Mouse (Mus musculus): ENCODE data around the gene Scarf1. TPM values are rescaled to one million over a fixed set of nuclear protein-coding genes. Genes with fewer than 3 reads are reported as not detected.

Gene Scarf1
- polyA plus RNA-seq, 1 experiment from 2014 or later, result 17.7 TPM

GRCm38 (mm10) chr11:75566276-75567196 is 53.2 kb downstream of the Scarf1 start:
- Histone ChIP-seq H3K4me3 (ENCODE audit: low read length) (no peak overlapping the region), H3K27me3 (ENCODE audit: control insufficient read depth, insufficient read depth, low read depth, low read length) (no peaks in the 10 kb centered on the region), H3K4me1 (replicated peaks; ENCODE audit: control insufficient read depth, insufficient read depth, low read length) (peaks cover 11% of the 10 kb centered on the region), H3K9ac (ENCODE audit: low read length) (no peak overlapping the region), H3K36me3 (ENCODE audit: control insufficient read depth, insufficient read depth, low read length) (no peaks in the 10 kb centered on the region), H3K9me3 (ENCODE audit: control insufficient read depth, low read length) (no peaks in the 10 kb centered on the region), H3K27ac (ENCODE audit: low read length) (peak overlapping the region; percentile 56), H3K4me2 (ENCODE audit: low read depth, low read length) (no peak overlapping the region)
- peak; percentile 47; the same call in 1 of the 2 replicates for ATAC-seq (ENCODE audit: low read depth)
- 53% methylated on average over 13 of the region's 13 CpGs for WGBS

GRCm38 (mm10) chr11:75567346-75568114 is 54.2 kb downstream of the Scarf1 start:
- Histone ChIP-seq H3K36me3 (ENCODE audit: control insufficient read depth, insufficient read depth, low read length) (no peaks in the 10 kb centered on the region), H3K9me3 (ENCODE audit: control insufficient read depth, low read length) (no peaks in the 10 kb centered on the region), H3K27me3 (ENCODE audit: control insufficient read depth, insufficient read depth, low read depth, low read length) (no peaks in the 10 kb centered on the region), H3K9ac (ENCODE audit: low read length) (no peak overlapping the region), H3K4me3 (ENCODE audit: low read length) (no peak overlapping the region), H3K27ac (ENCODE audit: low read length) (no peak overlapping the region), H3K4me2 (ENCODE audit: low read depth, low read length) (no peak overlapping the region), H3K4me1 (replicated peaks; ENCODE audit: control insufficient read depth, insufficient read depth, low read length) (peaks cover 16% of the 10 kb centered on the region)
- no peak for ATAC-seq (ENCODE audit: low read depth)
- 40% methylated on average over 9 of the region's 9 CpGs for WGBS

GRCm38 (mm10) chr11:75568115-75568511 is 54.8 kb downstream of the Scarf1 start:
- Histone ChIP-seq H3K4me1 (replicated peaks; ENCODE audit: control insufficient read depth, insufficient read depth, low read length) (peaks cover 22% of the 10 kb centered on the region), H3K9me3 (ENCODE audit: control insufficient read depth, low read length) (no peaks in the 10 kb centered on the region), H3K4me3 (ENCODE audit: low read length) (no peak overlapping the region), H3K27ac (ENCODE audit: low read length) (no peak overlapping the region), H3K4me2 (ENCODE audit: low read depth, low read length) (no peak overlapping the region), H3K9ac (ENCODE audit: low read length) (no peak overlapping the region), H3K27me3 (ENCODE audit: control insufficient read depth, insufficient read depth, low read depth, low read length) (no peaks in the 10 kb centered on the region), H3K36me3 (ENCODE audit: control insufficient read depth, insufficient read depth, low read length) (no peaks in the 10 kb centered on the region)
- no peak for ATAC-seq (ENCODE audit: low read depth)
- 83% methylated on average over 6 of the region's 6 CpGs for WGBS

GRCm38 (mm10) chr11:75568962-75569361 is 55.6 kb downstream of the Scarf1 start:
- H3K36me3 ChIP-seq (ENCODE audit: control insufficient read depth, insufficient read depth, low read length), result no peaks in the 10 kb centered on the region
- no peak for ATAC-seq (ENCODE audit: low read depth)
- H3K4me1 ChIP-seq (replicated peaks; ENCODE audit: control insufficient read depth, insufficient read depth, low read length), result peaks cover 20% of the 10 kb centered on the region
- H3K9me3 ChIP-seq (ENCODE audit: control insufficient read depth, low read length), result no peaks in the 10 kb centered on the region
- no peaks in the 10 kb centered on the region for H3K27me3 ChIP-seq (ENCODE audit: control insufficient read depth, insufficient read depth, low read depth, low read length)
- H3K27ac ChIP-seq (ENCODE audit: low read length), result no peak overlapping the region
- no peak overlapping the region for H3K9ac ChIP-seq (ENCODE audit: low read length)
- H3K4me2 ChIP-seq (ENCODE audit: low read depth, low read length), result no peak overlapping the region
- 85% methylated on average over 12 of the region's 12 CpGs for WGBS
- H3K4me3 ChIP-seq (ENCODE audit: low read length), result no peak overlapping the region

- ATAC-seq (ENCODE audit: low read depth), result no peak
- Histone ChIP-seq H3K27ac (ENCODE audit: low read length) (no peak overlapping the region), H3K36me3 (ENCODE audit: control insufficient read depth, insufficient read depth, low read length) (no peaks in the 10 kb centered on the region), H3K4me2 (ENCODE audit: low read depth, low read length) (no peak overlapping the region), H3K4me1 (replicated peaks; ENCODE audit: control insufficient read depth, insufficient read depth, low read length) (peaks cover 19% of the 10 kb centered on the region), H3K4me3 (ENCODE audit: low read length) (no peak overlapping the region), H3K9me3 (ENCODE audit: control insufficient read depth, low read length) (no peaks in the 10 kb centered on the region), H3K9ac (ENCODE audit: low read length) (no peak overlapping the region), H3K27me3 (ENCODE audit: control insufficient read depth, insufficient read depth, low read depth, low read length) (no peaks in the 10 kb centered on the region)
- 87% methylated on average over 17 of the region's 17 CpGs for WGBS
Measured at GRCm38 (mm10) chr11:75570375-75571125, 57.2 kb downstream of the Scarf1 start.

GRCm38 (mm10) chr11:75571126-75571990 is 58.0 kb downstream of the Scarf1 start:
- 0 out of 2 replicates have a peak overlapping the region, but pooled peaks have one; percentile 6 for H3K9ac ChIP-seq (ENCODE audit: low read length)
- no peaks in the 10 kb centered on the region for H3K27me3 ChIP-seq (ENCODE audit: control insufficient read depth, insufficient read depth, low read depth, low read length)
- no peak overlapping the region for H3K4me3 ChIP-seq (ENCODE audit: low read length)
- no peaks in the 10 kb centered on the region for H3K36me3 ChIP-seq (ENCODE audit: control insufficient read depth, insufficient read depth, low read length)
- peaks cover 12% of the 10 kb centered on the region for H3K4me1 ChIP-seq (replicated peaks; ENCODE audit: control insufficient read depth, insufficient read depth, low read length)
- no peak overlapping the region for H3K4me2 ChIP-seq (ENCODE audit: low read depth, low read length)
- H3K9me3 ChIP-seq (ENCODE audit: control insufficient read depth, low read length), result no peaks in the 10 kb centered on the region
- 52% methylated on average over 14 of the region's 14 CpGs for WGBS
- ATAC-seq (ENCODE audit: low read depth), result peak; percentile 21; the same call in 1 of the 2 replicates
- H3K27ac ChIP-seq (ENCODE audit: low read length), result no peak overlapping the region

GRCm38 (mm10) chr11:75572301-75572791 is 59.0 kb downstream of the Scarf1 start:
- H3K9ac ChIP-seq (ENCODE audit: low read length), result peak overlapping the region; percentile 50
- H3K4me1 ChIP-seq (replicated peaks; ENCODE audit: control insufficient read depth, insufficient read depth, low read length), result peaks cover 12% of the 10 kb centered on the region
- H3K27me3 ChIP-seq (ENCODE audit: control insufficient read depth, insufficient read depth, low read depth, low read length), result no peaks in the 10 kb centered on the region
- H3K4me3 ChIP-seq (ENCODE audit: low read length), result no peak overlapping the region
- no peak for ATAC-seq (ENCODE audit: low read depth)
- H3K27ac ChIP-seq (ENCODE audit: low read length), result peak overlapping the region; percentile 23
- H3K4me2 ChIP-seq (ENCODE audit: low read depth, low read length), result no peak overlapping the region; the same call in 1 of the 2 replicates
- no peaks in the 10 kb centered on the region for H3K36me3 ChIP-seq (ENCODE audit: control insufficient read depth, insufficient read depth, low read length)
- no peaks in the 10 kb centered on the region for H3K9me3 ChIP-seq (ENCODE audit: control insufficient read depth, low read length)
- 18% methylated on average over 10 of the region's 10 CpGs for WGBS

All from lung, embryonic 16.5 days (tissue).